ENCODE assay signal across 9 mouse cellular contexts in the genomic region with DNA sequence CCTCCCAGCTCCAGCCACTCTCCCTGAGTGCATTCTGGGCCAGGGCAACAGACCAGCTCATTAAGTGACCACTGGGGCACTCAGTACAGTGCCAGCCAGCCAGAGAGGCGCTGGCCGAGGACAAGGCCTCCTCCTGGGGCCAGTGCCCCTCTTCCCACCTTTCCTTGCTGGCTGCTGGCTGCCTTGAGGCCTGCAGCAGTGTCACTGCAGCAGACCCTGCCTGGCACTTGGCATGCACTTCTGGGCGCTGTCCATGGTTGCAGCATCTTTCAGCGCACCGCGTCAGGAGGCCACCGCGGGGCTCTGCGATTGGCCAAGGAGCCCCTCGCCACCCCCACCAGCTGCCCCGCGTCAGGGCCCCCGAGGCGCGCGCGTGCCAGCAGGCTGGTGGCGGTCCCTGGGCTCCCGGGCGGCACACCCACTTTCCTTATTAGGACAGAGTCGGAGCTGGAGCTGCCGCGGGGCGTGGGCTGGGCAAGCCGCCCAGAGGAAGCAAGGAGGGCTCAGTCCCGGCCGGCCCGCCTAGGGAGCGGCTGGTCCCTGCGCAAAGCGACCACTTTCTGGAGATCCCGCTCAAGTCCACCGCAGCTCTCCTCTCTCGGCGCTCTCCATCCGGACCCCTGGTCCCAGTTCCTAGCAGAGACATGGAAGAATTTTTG. TPM values are rescaled to one million over a fixed set of nuclear protein-coding genes. Genes with fewer than 3 reads are reported as not detected.
DNase-seq lines count a peak whose midpoint lies in the region; ATAC-seq and TF ChIP-seq lines count a peak whose summit lies in the region.
"Had no signal": no experiment of that assay in that cellular context is flagged by ENCODE, and none has a peak within 500 bp of the region (broad histone marks: within the 10 kb centered on the region; RNA-seq: fewer than 3 reads in every experiment).

TSS of gene Prune2 (plus strand) at position 506 of the 659 bp plus-strand sequence.

- H3K27me3 ChIP-seq in embryonic facial prominence, embryonic 15.5 days = peaks cover 31% of the 10 kb centered on the region
- peaks cover 16% of the 10 kb centered on the region for H3K27me3 ChIP-seq in heart, embryonic 11.5 days (ENCODE audit: control insufficient read depth, insufficient read depth, low read length)
- peaks cover 5% of the 10 kb centered on the region; the same call in 1 of the 2 replicates for H3K27me3 ChIP-seq in midbrain, postnatal 0 days (ENCODE audit: insufficient read depth, low read length)
- H3K27me3 ChIP-seq in thymus, adult 2 months (ENCODE audit: control insufficient read depth, insufficient read depth, low read length) = no peaks in the 10 kb centered on the region; the same call in 1 of the 2 replicates

- peak; percentile 92 for ATAC-seq in embryonic facial prominence, embryonic 15.5 days (ENCODE audit: insufficient number of reproducible peaks, low FRiP score, low TSS enrichment, low read depth)
- peak; percentile 90 for ATAC-seq in heart, embryonic 11.5 days (replicated peaks; ENCODE audit: insufficient number of reproducible peaks, low FRiP score, low TSS enrichment)
- ATAC-seq in midbrain, postnatal 0 days (ENCODE audit: low FRiP score) = peak; percentile 89

- H3K4me3 ChIP-seq in embryonic facial prominence, embryonic 15.5 days (replicated peaks) = peak within 1 kb of the TSS; percentile 37
- H3K4me3 ChIP-seq in heart, embryonic 11.5 days (ENCODE audit: low read depth, low read length) = peak within 1 kb of the TSS; percentile 50
- peak within 1 kb of the TSS; percentile 53 for H3K4me3 ChIP-seq in midbrain, postnatal 0 days (ENCODE audit: low read depth, low read length)
- no peak within 1 kb of the TSS for H3K4me3 ChIP-seq in thymus, adult 2 months (ENCODE audit: control insufficient read depth, insufficient read depth, low read length)

- no peak; the same call in 1 of the 2 replicates for TF ChIP-seq CTCF in midbrain, postnatal 0 days (IDR thresholded peaks at IDR 0.05)
- no peak for TF ChIP-seq CTCF in thymus, adult 2 months (IDR thresholded peaks at IDR 0.05; ENCODE audit: borderline replicate concordance, control insufficient read depth, extremely low read depth, insufficient read depth, low read length, poor library complexity)

- no peaks in the 10 kb centered on the region for H3K36me3 ChIP-seq in embryonic facial prominence, embryonic 15.5 days
- H3K36me3 ChIP-seq in heart, embryonic 11.5 days (ENCODE audit: control insufficient read depth, insufficient read depth, low read length) = no peaks in the 10 kb centered on the region
- no peaks in the 10 kb centered on the region for H3K36me3 ChIP-seq in midbrain, postnatal 0 days (ENCODE audit: insufficient read depth, low read length)
- H3K36me3 ChIP-seq in thymus, adult 2 months (ENCODE audit: control insufficient read depth, insufficient read depth, low read length) = no peaks in the 10 kb centered on the region
- H3K36me3 ChIP-seq: G1E had no signal

- TF ChIP-seq POLR2A in thymus, adult 2 months (IDR thresholded peaks at IDR 0.05; ENCODE audit: control insufficient read depth, extremely low read depth, insufficient read depth, low read length, poor library complexity) = no peak

- no peak within 1 kb of the TSS for H3K27ac ChIP-seq in embryonic facial prominence, embryonic 15.5 days (replicated peaks)
- no peak within 1 kb of the TSS for H3K27ac ChIP-seq in heart, embryonic 11.5 days (ENCODE audit: low read depth, low read length)
- no peak within 1 kb of the TSS for H3K27ac ChIP-seq in midbrain, postnatal 0 days (ENCODE audit: low read depth, low read length)
- no peak within 1 kb of the TSS for H3K27ac ChIP-seq in thymus, adult 2 months (ENCODE audit: control insufficient read depth, insufficient read depth, low read length)

- WGBS in embryonic facial prominence, embryonic 15.5 days = under 1% methylated on average over 36 of the region's 36 CpGs
- WGBS in heart, embryonic 11.5 days (ENCODE audit: insufficient replicate concordance) = under 1% methylated on average over 36 of the region's 36 CpGs
- WGBS in midbrain, postnatal 0 days = under 1% methylated on average over 34 of the region's 36 CpGs
- WGBS in thymus, adult 2 months = under 1% methylated on average over 36 of the region's 36 CpGs

- peak within 1 kb of the TSS; percentile 65 for H3K4me2 ChIP-seq in embryonic facial prominence, embryonic 15.5 days (replicated peaks)
- H3K4me2 ChIP-seq in heart, embryonic 11.5 days = peak within 1 kb of the TSS; percentile 90
- peak within 1 kb of the TSS; percentile 99 for H3K4me2 ChIP-seq in midbrain, postnatal 0 days (ENCODE audit: low read depth, low read length, poor library complexity, severe bottlenecking)

- peaks cover 13% of the 10 kb centered on the region for H3K4me1 ChIP-seq in embryonic facial prominence, embryonic 15.5 days
- H3K4me1 ChIP-seq in heart, embryonic 11.5 days (ENCODE audit: control insufficient read depth, insufficient read depth, low read length) = peaks cover 11% of the 10 kb centered on the region
- no peaks in the 10 kb centered on the region for H3K4me1 ChIP-seq in midbrain, postnatal 0 days (ENCODE audit: insufficient read depth, low read length)
- H3K4me1 ChIP-seq in thymus, adult 2 months (replicated peaks; ENCODE audit: control insufficient read depth, insufficient read depth, low read length) = no peaks in the 10 kb centered on the region

- no peaks in the 10 kb centered on the region for H3K9me3 ChIP-seq in embryonic facial prominence, embryonic 15.5 days (replicated peaks)
- no peaks in the 10 kb centered on the region for H3K9me3 ChIP-seq in heart, embryonic 11.5 days (replicated peaks; ENCODE audit: control insufficient read depth, low read length)
- no peaks in the 10 kb centered on the region for H3K9me3 ChIP-seq in midbrain, postnatal 0 days (ENCODE audit: low read length)
- H3K9me3 ChIP-seq: G1E had no signal

- no peak within 1 kb of the TSS for H3K9ac ChIP-seq in embryonic facial prominence, embryonic 15.5 days
- peak within 1 kb of the TSS; percentile 60 for H3K9ac ChIP-seq in heart, embryonic 11.5 days (ENCODE audit: low read depth, low read length)
- H3K9ac ChIP-seq in midbrain, postnatal 0 days (replicated peaks; ENCODE audit: low read length, poor library complexity, severe bottlenecking) = peak within 1 kb of the TSS; percentile 46

- DNase-seq in 3134 (ENCODE audit: extremely low read depth, insufficient read length, low spot score) (peak; percentile 96), liver (peak; percentile 72)
- peak; percentile 24 for DNase-seq in brain, adult 2 months (ENCODE audit: low read depth, low spot score)
- DNase-seq in kidney, adult 9 months = peak; percentile 11
- DNase-seq in midbrain, postnatal 0 days (ENCODE audit: low spot score) = peak; percentile 75
- DNase-seq in thymus, adult 2 months = peak; percentile 34

RNA-seq across cellular contexts. Expression of gene Prune2, which starts in this region (rescaled TPM):
- polyA plus RNA-seq in embryonic facial prominence, embryonic 15.5 days (2015; fragmentation: Nextera tagmentation; extraction: Ambion mirVana) = 4.0 and 4.6 TPM in 2 replicates
- polyA plus RNA-seq in heart, embryonic 11.5 days (2014; fragmentation: Nextera tagmentation; extraction: Ambion mirVana) = 8.0 and 9.8 TPM in 2 replicates
- 12.1 and 14.3 TPM in 2 replicates for total RNA-seq in midbrain, postnatal 0 days (2014; rRNA removed)
- polyA plus RNA-seq in midbrain, postnatal 0 days (2015; fragmentation: Nextera tagmentation; extraction: Ambion mirVana) = 10.8 and 12.0 TPM in 2 replicates
- 0.47 and 0.84 TPM in 2 replicates for polyA plus RNA-seq in thymus, adult 2 months (2012; rRNA removed)
- polyA plus RNA-seq: G1E had no signal

Comparison
In these comparisons a context has a peak if more than half of its experiments do, and no peak if none do; other contexts are left out.
1. Peak in DNase-seq in thymus, adult 2 months; RNA of the gene not detected or under 1 TPM.
2. DNase-seq: peak in every context shown above with its lines; median percentile 96 in 3134; 75 in midbrain, postnatal 0 days; 72 in liver; 34 in thymus, adult 2 months; 24 in brain, adult 2 months; 11 in kidney, adult 9 months.